Mouse (Mus musculus): ENCODE results near the gene Rnf181. TPM values are rescaled to one million over a fixed set of nuclear protein-coding genes. Genes with fewer than 3 reads are reported as not detected.

Gene Rnf181
- polyA plus RNA-seq, 1 experiment: 113 TPM

DNA sequence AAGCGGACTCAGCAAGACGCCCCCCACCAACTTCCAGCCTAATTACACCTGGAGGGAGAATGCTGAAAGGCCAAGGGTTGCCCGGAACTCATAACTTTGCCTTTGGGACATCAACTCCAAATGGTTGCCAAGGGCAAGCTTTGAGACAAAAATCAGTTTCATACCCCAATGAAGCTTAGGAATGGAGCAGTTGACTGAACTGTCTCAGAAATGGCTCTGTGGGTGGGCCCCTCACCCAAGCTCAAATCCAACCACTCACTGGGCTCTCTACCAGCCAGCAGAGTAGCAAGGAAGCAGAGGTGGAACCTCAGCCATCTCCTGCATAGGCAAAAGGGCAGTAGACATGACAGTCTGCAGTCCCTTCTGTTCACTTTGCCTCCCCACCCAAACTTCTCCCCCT lies 21.1 kb upstream of the Rnf181 start:
- Histone ChIP-seq H3K27me3 (replicated peaks) (no peaks in the 10 kb centered on the region), H3K36me3 (replicated peaks; ENCODE audit: low read length) (peaks cover 64% of the 10 kb centered on the region), H3K9me3 (no peaks in the 10 kb centered on the region), H3K4me1 (peaks cover 71% of the 10 kb centered on the region), H3K4me3 (replicated peaks) (peak overlapping the region; percentile 95)
- no peak for TF ChIP-seq FLI1 (IDR thresholded peaks at IDR 0.05; ENCODE audit: low read length)
- TF ChIP-seq GATA1 (IDR thresholded peaks at IDR 0.05; ENCODE audit: borderline replicate concordance, low read length): no peak

DNA sequence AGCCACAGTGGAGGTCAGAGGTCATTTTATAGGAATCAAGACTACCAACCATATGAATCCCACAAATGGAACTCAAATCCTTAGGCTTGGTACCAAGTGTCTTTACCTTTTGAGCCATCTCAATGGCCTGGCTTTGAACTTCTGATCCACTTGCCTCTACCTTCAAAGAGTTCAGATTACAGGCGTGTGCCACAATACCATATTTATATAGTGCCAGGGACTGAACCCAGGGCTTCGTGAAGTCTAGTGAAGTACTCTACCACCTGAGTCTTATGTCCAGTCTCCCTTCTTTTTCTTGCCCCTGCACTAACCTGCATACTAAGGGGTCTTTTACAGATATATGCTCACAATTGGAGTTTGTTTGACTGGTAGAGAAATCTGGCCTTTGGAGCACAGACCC lies 19.8 kb upstream of the Rnf181 start:
- no peaks in the 10 kb centered on the region for H3K27me3 ChIP-seq (replicated peaks)
- peaks cover 57% of the 10 kb centered on the region for H3K36me3 ChIP-seq (replicated peaks; ENCODE audit: low read length)

DNA sequence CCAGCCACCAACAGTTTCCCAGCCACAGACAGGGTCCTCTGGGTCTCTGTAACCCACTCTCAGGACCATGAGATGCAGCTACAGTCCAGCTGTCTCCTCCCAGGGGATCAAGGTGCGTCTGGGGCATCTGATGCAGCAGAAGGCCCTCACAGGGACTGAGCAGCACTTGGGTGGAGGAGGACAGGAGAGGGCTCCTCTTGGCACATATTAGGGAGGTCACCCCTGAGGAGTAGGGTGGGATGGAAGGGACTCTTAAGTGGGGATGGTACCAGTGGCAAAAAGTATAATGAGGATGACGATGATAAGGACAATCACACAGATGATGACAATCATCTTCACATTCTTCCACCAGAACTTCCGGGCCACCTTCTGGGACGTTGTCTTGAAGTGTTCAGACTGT lies 18.5 kb upstream of the Rnf181 start:
- Histone ChIP-seq H3K36me3 (replicated peaks; ENCODE audit: low read length) (peaks cover 57% of the 10 kb centered on the region), H3K4me1 (peaks cover 76% of the 10 kb centered on the region), H3K27me3 (replicated peaks) (no peaks in the 10 kb centered on the region), H3K4me3 (replicated peaks) (peak overlapping the region; percentile 11), H3K9me3 (no peaks in the 10 kb centered on the region)
- no peak for TF ChIP-seq GATA1 (IDR thresholded peaks at IDR 0.05; ENCODE audit: borderline replicate concordance, low read length)

More for the DNA sequence above, 19.8 kb upstream of the Rnf181 start:
- Histone ChIP-seq H3K9me3 (no peaks in the 10 kb centered on the region), H3K4me1 (peaks cover 73% of the 10 kb centered on the region), H3K4me3 (replicated peaks) (no peak overlapping the region)
- no peak for TF ChIP-seq FLI1 (IDR thresholded peaks at IDR 0.05; ENCODE audit: low read length)
- TF ChIP-seq GATA1 (IDR thresholded peaks at IDR 0.05; ENCODE audit: borderline replicate concordance, low read length): no peak

DNA sequence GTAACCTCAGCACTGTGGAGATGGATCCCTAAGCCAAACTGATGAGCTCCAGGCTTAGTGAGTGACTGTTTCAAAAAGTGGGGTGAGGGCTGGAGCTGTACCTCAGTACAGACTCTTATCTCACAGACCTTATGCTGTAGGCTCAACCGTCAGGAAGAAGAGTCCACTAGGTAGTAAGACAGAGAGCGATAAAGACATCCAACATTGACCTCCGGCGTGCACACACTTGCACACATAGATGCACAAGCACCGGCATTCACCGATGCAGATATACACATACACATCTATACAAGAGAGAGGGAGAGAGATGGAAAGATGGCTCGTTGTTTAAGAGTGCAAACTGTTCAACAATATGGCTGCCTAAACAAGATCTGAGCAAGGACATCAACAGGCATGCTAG lies 17.2 kb upstream of the Rnf181 start:
- Histone ChIP-seq H3K4me3 (replicated peaks) (peak overlapping the region; percentile 18), H3K9me3 (no peaks in the 10 kb centered on the region), H3K4me1 (peaks cover 78% of the 10 kb centered on the region), H3K27me3 (replicated peaks) (no peaks in the 10 kb centered on the region), H3K36me3 (replicated peaks; ENCODE audit: low read length) (peaks cover 55% of the 10 kb centered on the region)
- TF ChIP-seq FLI1 (IDR thresholded peaks at IDR 0.05; ENCODE audit: low read length) (no peak), GATA1 (IDR thresholded peaks at IDR 0.05; ENCODE audit: borderline replicate concordance, low read length) (no peak)

DNA sequence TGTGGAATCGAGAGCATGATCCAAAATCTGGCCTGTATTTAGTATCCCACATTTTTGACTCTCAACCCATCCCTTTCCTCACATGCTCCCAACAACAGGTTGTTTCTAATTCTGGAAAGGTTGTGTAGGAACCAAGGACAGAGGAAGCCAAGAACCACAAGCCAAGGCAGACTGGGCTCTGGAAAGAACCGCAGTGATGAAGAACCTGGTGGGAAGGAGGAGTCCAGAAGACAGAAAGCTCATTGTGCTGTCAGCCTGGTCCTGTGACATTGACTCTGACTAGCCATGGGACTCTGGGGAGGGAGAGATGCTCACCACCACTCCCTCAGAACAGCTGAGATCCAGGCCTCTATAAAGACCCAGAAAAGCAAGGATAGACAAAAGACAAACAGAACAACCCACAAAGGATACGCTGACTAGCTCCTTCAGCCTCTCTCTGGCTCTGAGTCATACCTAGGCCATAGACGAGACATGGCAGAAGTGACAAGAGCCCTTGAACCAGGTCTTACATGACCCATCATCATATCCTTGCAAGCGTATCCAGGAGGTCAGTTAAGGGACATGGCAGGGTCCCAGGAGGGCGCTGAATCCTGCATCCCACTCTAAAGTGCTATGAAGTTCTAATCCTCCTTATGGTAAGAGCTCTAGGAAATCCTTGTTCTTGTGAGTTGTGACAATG lies 16.5 kb upstream of the Rnf181 start:
- H3K9me3 ChIP-seq: no peaks in the 10 kb centered on the region
- no peak overlapping the region for H3K4me3 ChIP-seq (replicated peaks)
- TF ChIP-seq FLI1 (IDR thresholded peaks at IDR 0.05; ENCODE audit: low read length): no peak
- TF ChIP-seq GATA1 (IDR thresholded peaks at IDR 0.05; ENCODE audit: borderline replicate concordance, low read length): no peak
- no peaks in the 10 kb centered on the region for H3K27me3 ChIP-seq (replicated peaks)
- H3K36me3 ChIP-seq (replicated peaks; ENCODE audit: low read length): peaks cover 54% of the 10 kb centered on the region
- peaks cover 78% of the 10 kb centered on the region for H3K4me1 ChIP-seq

DNA sequence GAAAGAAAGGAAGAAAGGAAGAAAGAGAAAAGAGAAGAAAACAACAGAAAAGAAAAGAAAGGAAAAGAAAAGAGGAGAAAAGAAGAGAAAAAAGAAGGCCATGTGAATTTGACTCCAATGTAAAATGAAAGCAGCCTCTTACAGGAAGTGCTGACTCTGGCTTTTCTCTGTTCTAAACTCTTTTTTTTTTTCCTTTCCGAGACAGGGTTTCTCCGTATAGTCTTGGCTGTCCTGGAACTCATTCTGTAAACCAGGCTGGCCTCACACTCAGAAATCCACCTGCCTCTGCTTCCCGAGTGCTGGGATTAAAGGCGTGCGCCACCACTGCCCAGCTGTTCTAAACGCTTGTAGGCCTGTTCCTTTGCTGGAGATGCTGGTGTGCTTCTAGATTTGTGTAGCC lies 15.7 kb upstream of the Rnf181 start:
- no peak for TF ChIP-seq FLI1 (IDR thresholded peaks at IDR 0.05; ENCODE audit: low read length)
- no peak for TF ChIP-seq GATA1 (IDR thresholded peaks at IDR 0.05; ENCODE audit: borderline replicate concordance, low read length)
- H3K36me3 ChIP-seq (replicated peaks; ENCODE audit: low read length): peaks cover 54% of the 10 kb centered on the region
- H3K27me3 ChIP-seq (replicated peaks): no peaks in the 10 kb centered on the region
- peaks cover 78% of the 10 kb centered on the region for H3K4me1 ChIP-seq
- no peaks in the 10 kb centered on the region for H3K9me3 ChIP-seq
- no peak overlapping the region for H3K4me3 ChIP-seq (replicated peaks)

DNA sequence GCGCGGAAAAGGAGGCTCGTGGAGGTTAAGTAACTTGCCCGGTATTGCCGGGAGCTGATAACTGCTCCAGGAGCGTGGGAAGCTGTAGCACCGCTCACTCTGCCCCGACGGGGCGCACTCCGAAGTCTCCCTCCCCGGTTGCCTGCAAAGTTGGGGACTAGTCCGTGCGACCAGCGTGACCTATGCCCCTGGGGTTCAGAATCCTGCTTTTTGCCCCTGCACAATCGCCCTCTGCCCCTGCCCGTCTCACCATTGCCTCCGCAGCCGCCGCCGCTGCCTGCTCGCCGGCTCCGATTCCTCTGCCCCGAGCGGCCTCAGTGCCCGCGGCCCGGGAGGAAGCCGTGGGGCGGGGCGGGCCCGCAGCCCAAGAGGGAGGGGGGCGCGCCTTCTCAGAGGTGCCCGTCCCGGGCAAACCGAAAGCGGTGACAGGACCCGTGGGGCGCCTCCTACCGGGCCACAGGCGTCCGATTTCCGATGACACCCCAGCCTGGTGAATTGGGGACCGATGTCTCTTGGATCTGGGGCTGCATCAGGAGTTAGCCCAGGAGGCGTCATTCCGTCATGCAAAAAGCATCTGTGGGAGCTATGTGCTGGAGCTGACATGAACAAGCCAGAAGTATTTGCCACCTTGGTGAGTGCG lies 13.5 kb upstream of the Rnf181 start, which contains the start of gene Vamp5:
Gene Vamp5, minus strand, starts transcription at position 338 of the 640 bp plus-strand sequence.
- Histone ChIP-seq H3K4me1 (peaks cover 86% of the 10 kb centered on the region), H3K9me3 (no peaks in the 10 kb centered on the region), H3K27me3 (replicated peaks) (no peaks in the 10 kb centered on the region), H3K36me3 (replicated peaks; ENCODE audit: low read length) (peaks cover 54% of the 10 kb centered on the region), H3K4me3 (replicated peaks) (peak within 1 kb of the TSS; percentile 98)
- no peak for TF ChIP-seq GATA1 (IDR thresholded peaks at IDR 0.05; ENCODE audit: borderline replicate concordance, low read length)
- no peak for TF ChIP-seq FLI1 (IDR thresholded peaks at IDR 0.05; ENCODE audit: low read length)

DNA sequence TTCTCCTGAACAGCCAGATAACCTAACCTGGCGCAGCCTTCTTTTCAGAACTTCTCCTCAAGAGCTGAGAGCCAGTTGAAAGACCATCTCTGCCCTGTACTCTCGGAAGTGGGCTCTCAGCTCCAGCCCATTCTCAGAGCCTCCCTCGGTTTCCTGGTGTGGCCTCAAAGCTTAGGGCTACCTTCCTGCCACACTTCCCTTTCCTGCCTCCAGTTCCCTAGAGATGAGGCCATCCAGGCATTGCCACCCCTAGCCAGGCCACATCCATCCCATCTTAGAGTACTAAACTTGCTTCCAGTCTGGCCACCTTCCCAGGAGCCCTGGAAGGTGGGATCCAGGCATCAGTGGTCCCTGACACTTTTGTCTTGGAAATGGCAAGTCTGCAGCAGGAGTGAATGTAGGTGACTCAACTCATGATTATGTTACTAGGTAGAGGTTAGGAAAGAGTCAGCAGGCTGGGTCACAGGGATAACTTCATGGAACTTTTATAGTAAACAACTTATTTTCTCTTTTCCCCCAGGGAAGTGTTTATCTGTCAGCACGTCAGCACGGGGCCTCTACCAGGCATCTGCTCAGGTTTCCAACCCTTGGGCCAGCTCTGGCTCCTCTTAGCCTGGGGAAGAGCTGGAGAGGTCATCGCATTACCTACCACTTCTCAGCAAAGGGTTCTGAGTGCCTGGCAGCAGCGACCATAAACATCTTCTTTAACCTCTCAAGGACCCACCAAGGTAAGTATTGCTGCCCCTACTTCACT lies 12.8 kb upstream of the Rnf181 start:
- Histone ChIP-seq H3K4me3 (replicated peaks) (peak overlapping the region; percentile 98), H3K36me3 (replicated peaks; ENCODE audit: low read length) (peaks cover 54% of the 10 kb centered on the region), H3K4me1 (peaks cover 89% of the 10 kb centered on the region), H3K27me3 (replicated peaks) (no peaks in the 10 kb centered on the region), H3K9me3 (no peaks in the 10 kb centered on the region)
- TF ChIP-seq GATA1 (IDR thresholded peaks at IDR 0.05; ENCODE audit: borderline replicate concordance, low read length): no peak
- no peak for TF ChIP-seq FLI1 (IDR thresholded peaks at IDR 0.05; ENCODE audit: low read length)

DNA sequence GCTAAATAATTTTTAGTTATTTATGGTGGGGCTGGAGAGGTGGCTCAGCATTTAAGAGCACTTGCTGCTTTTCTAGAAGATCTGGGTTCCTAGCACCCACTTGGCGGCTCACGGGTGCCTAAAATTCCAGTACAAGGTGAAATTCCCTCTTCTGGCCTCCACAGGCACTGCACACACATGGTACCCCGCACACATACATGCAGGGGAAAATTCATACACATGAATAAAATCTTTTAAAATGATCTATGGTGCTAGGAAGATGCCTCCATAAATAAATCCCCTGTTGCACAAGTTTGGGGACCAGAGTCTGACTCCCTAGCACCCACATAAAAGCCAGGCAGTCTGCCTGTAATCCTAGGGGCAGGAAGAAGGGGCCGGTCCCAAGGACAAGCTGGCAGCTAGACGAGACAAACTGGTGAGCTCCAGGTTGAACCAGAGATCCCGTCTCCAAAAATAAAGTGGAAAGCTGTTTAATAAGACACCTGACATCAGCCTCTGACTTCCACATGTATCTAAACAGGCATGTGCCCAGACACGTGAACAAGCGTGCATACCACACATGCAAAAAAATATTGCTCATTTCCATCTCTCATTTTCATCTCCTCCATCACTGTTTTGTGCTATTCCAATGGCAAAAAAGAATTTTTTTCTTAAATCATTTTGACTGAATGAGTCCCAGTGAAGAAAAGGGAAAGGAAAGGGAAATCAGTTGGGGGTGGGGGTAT lies 11.9 kb upstream of the Rnf181 start:
- Histone ChIP-seq H3K9me3 (no peaks in the 10 kb centered on the region), H3K4me3 (replicated peaks) (peak overlapping the region; percentile 98), H3K36me3 (replicated peaks; ENCODE audit: low read length) (peaks cover 54% of the 10 kb centered on the region), H3K4me1 (peaks cover 92% of the 10 kb centered on the region), H3K27me3 (replicated peaks) (no peaks in the 10 kb centered on the region)
- no peak for TF ChIP-seq GATA1 (IDR thresholded peaks at IDR 0.05; ENCODE audit: borderline replicate concordance, low read length)

Measured in megakaryocyte, embryonic 14.5 days (primary cell).